Mouse (Mus musculus): ENCODE measurements at regions not wholly inside any gene's neighbourhood (a gene's known extent, or its start where the extent isn't known, plus 50 kb on each side); places are given as distances from the start of the nearest gene placed in this dataset.

DNA sequence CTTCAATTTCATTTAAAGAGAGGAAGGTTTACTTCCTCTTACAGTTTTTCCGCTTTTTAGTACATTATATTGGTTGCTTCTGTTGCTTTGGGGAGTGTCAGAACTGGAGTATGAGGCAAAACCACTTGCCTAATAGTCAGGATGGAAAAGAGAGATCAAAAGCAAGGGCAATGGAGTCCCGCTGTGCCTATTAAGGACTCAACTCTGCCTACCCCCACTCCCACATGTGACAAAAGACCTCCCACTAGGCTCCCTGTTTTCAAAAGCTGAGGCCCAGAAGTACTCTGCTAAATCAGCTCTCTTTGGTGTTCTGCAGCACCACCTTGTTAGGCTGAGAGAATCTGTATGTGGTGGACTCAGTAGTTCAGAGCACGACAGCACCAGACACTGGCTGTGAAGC, 418.3 kb downstream of the Gja1 start:
- TF ChIP-seq POLR2A (IDR thresholded peaks at IDR 0.05; ENCODE audit: insufficient read depth, low read depth, low read length) (no peak), CTCF (IDR thresholded peaks at IDR 0.05; ENCODE audit: insufficient read depth, low read depth, low read length) (no peak)

All from olfactory bulb, adult 2 months (tissue).